Comparison of ENCODE assay signal across 17 mouse cellular contexts in genomic region chr11:30570568-30570967, GRCm38 (mm10).
"Had no signal": no experiment of that assay in that cellular context is flagged by ENCODE, and none has a peak within 500 bp of the region (broad histone marks: within the 10 kb centered on the region; RNA-seq: fewer than 3 reads in every experiment).

No protein-coding gene starts in this region.

- H3K4me3 ChIP-seq: neural tube, embryonic 12.5 days; neural tube, embryonic 13.5 days; neural tube, embryonic 15.5 days; stomach, embryonic 15.5 days had no signal

- DNase-seq: retina, postnatal 1 day; right cerebral cortex, adult 18-20 months; right cerebral cortex, postnatal 14 days; right cerebral cortex, postnatal 25 days; right cerebral cortex, postnatal 4 days; spleen, adult 18-20 months; thymus, adult 18-20 months; thymus, adult 2 months; thymus, postnatal 14 days; thymus, postnatal 25 days; thymus, postnatal 36 days; thymus, postnatal 4 days had no signal

- H3K27ac ChIP-seq: neural tube, embryonic 12.5 days; neural tube, embryonic 13.5 days; neural tube, embryonic 15.5 days; stomach, embryonic 15.5 days; stomach, postnatal 0 days had no signal

- H3K36me3 ChIP-seq: neural tube, embryonic 12.5 days; neural tube, embryonic 13.5 days; neural tube, embryonic 15.5 days; stomach, embryonic 15.5 days had no signal

- H3K9me3 ChIP-seq: neural tube, embryonic 12.5 days; neural tube, embryonic 13.5 days; neural tube, embryonic 15.5 days; stomach, embryonic 15.5 days had no signal

- H3K4me1 ChIP-seq: neural tube, embryonic 12.5 days; neural tube, embryonic 13.5 days; neural tube, embryonic 15.5 days; stomach, embryonic 15.5 days had no signal

- H3K27me3 ChIP-seq: neural tube, embryonic 12.5 days; neural tube, embryonic 13.5 days; neural tube, embryonic 15.5 days; stomach, embryonic 15.5 days had no signal

- H3K9ac ChIP-seq: neural tube, embryonic 12.5 days; neural tube, embryonic 13.5 days; neural tube, embryonic 15.5 days; stomach, embryonic 15.5 days had no signal

- H3K4me2 ChIP-seq: neural tube, embryonic 12.5 days; neural tube, embryonic 13.5 days; neural tube, embryonic 15.5 days; stomach, embryonic 15.5 days had no signal
